Mouse (Mus musculus): Measurements from ENCODE around the gene Aplf.

The Aplf gene

DNA sequence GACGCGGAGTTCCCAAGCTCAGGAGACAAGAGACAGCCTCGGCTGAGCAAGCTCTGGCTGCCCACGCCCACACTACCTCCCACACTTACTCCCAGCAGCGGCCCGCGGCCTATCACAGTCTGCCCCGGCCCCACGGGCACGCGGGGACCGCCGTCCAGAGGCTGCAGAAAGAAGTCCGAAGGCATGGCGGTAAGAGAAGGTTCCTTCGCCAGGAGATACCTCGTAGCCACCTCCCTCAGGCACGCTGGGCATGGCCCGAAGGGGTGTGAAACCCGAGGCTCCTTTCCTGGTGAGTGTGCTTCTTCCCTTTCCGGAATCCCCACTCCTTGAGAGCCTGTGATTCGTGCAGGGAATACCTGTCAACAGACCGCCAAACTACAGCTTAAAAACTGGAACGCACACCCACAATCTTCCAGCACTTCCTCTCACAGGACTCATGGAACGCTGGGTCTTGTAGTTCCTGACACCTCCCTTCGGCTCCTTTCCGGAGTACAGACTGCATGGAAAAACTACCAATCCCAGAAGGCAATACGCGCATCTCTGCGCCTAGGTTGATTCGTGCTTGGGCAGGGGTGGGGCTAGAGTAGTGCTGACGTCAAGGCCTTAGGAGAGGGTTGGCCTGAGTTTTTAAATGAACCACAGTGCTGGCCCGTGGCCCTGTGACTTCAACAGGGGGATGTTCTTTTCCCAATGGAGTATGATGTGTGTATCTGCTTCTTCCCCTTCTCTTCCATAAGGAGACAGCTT lies at the start of gene Aplf:
Aplf (minus strand) TSS at position 423 of the 747 bp plus-strand sequence.
- peak; percentile 91 to 95 for DNase-seq (ENCODE audit: inconsistent age in 2 of 2, low spot score in 1 of 2)

DNA sequence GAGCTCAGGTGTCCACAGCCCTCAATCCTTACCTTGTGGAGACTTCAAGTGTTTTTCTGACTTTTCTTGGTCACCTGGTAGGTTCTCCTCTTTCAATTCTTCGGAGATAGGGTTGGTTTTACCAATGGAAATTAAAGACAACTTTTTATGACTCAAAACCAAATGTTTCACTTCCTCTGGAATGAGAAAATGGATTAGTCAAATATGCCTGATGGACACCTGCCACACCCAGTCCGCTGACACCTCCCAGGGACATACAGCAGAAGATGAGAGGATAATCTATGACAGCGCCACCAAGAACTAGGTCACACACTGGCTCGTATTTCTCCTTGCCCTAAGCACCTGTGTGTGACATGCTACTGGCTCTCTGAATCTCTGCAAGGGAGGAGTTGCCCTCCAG lies 42.1 kb upstream of the Aplf start:
- DNase-seq (ENCODE audit: inconsistent age in 2 of 2, low spot score in 1 of 2), result no peak

DNA sequence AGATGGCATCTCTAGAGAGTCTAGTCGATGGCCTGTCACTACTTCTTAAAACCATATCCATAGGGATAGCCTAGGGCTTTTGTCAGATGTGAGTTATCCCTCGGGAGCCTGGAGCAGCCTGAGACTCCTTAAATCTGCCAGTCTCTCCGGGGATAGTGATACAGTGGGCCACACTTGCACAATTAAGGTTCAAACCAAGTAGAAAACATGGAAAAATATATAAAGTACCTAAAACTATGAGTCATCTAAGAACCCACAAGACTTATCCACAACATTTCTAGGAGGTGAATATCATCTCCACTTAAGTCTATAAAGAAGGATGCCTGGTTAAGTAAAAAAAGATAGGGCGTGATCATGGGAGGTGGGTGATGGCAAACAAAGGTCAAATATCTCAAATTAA lies 40.3 kb upstream of the Aplf start:
- DNase-seq (ENCODE audit: inconsistent age in 2 of 2, low spot score in 1 of 2), result no peak

DNA sequence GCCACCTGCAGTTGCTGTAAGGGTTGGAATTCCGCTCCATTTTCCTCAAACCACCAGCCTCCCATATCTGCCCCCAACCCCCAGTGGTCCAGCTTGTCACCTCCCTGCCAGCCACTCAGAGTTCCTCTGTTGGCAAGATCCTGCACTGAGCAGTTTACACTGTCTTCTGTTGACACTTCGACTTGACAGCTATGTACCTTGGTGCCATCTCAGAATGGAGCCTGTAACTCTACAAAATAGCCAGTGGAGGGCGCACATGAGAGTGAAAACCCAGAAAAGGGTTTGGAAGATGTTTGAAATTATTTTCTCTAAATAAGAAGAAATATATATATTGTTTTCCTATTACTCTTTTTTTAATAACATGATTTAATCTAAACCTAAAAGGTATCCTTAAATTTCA lies 34.3 kb upstream of the Aplf start:
- peak in 1 of 2 experiments; percentile 42 for DNase-seq (ENCODE audit: inconsistent age in 2 of 2, low spot score in 1 of 2)

DNA sequence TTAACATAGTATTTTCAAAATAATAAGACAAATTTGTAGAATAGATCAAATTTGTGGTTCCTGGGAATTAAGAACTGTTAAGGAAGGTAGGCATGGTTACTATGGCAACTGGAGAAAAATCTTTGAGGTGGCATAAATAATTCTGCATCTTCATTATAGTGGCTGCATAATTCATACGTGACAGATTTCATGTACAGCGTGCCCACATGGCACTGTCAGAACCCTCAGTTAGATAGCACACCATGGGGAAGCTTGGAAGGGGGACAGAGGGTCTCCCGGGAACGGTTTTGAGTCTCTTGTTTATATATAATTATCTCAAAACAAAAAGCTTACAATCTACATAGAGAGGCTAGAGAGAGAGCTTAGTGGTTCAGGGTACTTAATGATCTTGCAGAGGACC lies 24.6 kb upstream of the Aplf start:
- no peak for DNase-seq (ENCODE audit: inconsistent age in 2 of 2, low spot score in 1 of 2)

DNA sequence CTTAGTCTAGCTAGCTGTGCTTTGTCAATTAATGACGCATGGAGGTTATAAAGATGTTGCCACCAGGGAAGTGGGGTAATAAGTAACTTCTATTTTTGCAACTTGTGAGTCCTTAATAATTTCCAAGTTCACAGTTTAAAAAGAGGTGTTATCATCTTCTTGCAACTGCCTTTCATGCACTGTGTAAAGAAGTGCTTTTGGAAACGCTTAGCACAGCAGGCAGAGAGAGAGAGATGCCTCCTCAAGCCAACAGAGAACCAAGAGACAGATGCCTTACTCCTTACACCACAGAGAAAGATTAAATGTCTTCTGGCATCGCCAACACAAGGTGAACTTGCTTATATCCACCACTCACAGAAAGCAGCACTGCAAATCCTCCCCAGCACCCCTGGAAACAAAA lies 24.0 kb upstream of the Aplf start:
- DNase-seq (ENCODE audit: inconsistent age in 2 of 2, low spot score in 1 of 2), result no peak

DNA sequence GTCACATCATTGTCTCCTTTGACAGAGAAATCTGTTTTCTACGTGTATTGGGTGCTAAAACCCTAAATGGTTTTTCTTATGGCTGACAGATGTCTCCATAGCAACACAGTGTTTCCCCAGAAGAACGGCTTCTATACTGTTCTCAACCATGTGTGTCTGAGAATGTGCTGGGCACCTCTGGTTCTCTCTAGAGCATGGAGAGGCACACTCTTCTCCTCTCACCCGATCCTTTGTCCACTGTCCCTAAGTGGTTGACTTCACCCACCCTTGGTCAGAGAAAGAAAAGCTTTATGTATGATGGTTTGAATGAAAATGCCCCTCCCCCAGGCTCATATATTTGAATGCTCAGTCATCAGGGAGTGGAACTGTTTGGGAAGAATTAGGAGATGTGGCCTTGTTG lies 8.4 kb upstream of the Aplf start:
- no peak for DNase-seq (ENCODE audit: inconsistent age in 2 of 2, low spot score in 1 of 2)

DNA sequence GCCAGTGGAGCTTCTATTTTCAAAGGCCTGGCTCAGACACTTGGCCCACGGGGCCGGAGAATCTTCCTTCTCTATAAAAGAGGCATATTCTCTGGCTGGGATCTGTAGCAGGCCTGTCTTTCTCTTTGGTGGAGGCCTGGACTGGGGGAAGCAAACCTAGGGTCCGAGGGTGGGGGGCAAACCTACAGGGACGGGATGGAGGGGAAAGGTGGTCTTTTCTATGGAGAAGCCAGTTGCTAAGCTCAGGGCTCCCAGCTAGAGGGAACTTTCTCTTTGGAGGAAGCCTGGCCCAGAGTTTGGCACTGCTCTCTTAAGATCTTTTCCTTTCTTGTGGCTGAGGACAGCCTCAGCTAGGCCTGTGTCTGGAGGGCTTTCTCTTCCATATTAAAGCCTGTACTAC lies 668 bp upstream of the Aplf start:
- DNase-seq (ENCODE audit: inconsistent age in 2 of 2, low spot score in 1 of 2), result no peak

DNA sequence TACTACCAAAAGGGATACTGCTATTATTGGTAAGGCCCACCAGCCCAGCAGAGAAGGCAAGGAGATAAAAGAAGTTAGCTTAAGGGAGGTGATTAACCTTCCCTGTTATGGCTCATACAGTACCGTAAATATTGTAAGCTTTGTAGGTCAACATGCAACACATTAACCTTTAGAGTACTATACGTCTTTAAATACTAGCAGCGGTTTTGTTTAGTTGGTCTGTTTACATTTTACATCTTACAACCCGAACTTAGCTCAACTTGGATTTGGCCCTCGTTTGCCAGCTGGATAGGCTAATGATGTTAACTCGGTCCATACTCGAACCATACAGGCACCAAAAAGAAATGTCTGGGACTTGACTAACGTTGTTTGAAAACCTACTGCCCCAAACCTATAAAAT lies 640 bp downstream of the Aplf start:
- DNase-seq (ENCODE audit: inconsistent age in 2 of 2, low spot score in 1 of 2), result no peak

DNA sequence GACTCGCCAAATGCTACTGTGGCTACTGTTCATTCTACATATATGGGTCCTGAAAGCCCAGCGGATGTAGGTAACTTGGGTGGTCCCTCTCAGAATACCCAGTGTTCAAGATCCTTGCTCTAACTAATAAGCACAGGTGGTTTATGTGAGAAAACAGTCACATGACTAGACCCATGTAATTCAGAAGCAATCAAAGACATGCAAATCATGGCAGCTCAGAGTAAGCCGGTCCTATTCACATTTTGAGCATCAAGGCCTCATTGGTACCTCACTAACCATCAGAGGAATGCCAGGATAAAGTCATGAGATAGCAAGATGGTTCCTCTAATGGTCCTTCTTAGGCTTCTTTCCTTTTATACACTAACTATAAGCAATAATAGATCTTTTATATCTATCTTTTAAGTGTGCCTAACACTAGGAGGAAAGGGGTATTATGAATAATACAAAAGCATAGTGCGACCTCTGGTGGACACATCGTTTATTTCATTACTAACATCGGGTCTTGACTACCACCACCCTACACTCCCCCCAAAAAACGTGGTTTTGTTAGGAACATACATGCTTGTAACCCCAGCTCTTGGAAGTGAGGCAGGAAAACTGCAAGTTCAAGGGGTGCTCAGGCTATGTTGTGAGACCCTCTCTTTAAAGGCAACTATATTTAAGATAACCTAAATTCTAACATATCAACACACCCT lies 2.0 kb downstream of the Aplf start:
- DNase-seq (ENCODE audit: inconsistent age in 2 of 2, low spot score in 1 of 2), result peak in 1 of 2 experiments; percentile 83

DNA sequence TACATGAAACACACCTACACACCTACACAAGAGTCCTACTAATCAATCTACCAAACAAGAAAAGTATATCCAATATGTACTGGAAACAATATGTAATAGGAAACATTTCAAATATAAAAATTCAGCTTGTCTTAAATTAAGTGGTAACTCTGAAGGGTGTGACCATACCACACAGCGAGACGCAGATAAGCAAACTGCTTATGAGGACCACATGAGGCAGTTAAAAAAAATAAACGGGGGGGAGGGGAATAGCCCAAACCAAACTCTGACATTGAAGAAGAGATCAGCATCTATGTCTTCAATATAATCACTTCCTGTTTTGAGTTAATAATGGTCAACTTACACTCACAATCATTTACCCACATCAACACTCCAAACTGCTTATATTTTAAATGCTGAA lies 3.3 kb downstream of the Aplf start:
- DNase-seq (ENCODE audit: inconsistent age in 2 of 2, low spot score in 1 of 2), result no peak

DNA sequence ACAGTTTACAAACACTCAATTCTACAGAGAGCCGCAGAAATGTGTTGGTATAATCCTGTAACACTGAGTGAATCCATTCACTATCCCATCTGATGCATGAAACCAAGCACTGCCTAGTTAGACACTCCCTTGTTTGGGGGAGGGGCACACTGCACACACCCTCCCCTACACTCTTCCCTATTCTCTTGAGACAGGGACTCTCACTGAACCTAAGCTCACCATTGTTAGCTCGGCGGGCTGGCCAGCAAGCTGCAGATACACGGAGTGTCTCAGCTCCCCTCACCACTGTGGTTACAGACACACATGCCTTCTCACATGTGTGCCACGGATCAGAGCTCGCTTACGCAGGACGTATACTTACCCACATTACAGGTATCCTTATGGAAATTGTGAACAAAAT lies 4.2 kb downstream of the Aplf start:
- no peak for DNase-seq (ENCODE audit: inconsistent age in 2 of 2, low spot score in 1 of 2)

DNA sequence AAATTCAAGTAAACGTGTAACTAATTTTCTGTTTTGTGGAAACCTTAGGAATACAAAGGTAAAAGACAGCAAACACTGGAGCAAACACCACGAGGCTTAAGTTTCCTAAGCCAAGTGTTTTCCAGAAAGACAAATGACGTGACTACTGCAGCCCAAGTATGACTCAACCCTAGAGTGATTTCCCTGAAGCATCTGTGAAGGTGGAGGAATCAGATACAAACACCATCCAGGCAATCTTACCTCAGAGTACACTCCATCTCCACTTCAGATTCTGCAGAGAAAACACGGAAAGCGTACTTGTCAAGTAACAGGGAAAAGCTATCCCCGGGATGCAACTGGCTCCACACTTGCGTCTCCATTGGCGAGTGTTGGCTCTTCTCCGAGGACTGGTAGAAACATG lies 8.5 kb downstream of the Aplf start:
- no peak for DNase-seq (ENCODE audit: inconsistent age in 2 of 2, low spot score in 1 of 2)

DNA sequence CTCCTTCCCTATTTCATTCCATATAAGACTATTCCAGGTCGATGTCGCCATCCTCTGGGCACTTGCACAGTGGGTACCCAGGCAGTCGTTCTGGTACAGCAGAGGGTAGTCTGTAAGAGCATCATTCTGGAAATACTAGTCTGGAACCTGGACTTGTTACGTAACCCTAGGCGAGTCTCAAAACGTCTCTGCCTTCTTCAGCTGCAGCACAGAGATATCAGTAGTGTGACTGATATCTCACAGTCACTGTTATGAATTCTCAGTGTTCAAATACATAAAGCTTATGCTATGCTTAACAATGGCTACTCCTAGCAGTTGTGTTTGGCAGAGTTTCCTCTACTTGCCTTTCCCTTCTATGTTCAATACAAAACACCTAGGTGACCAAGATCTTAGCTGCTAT lies 9.8 kb downstream of the Aplf start:
- no peak for DNase-seq (ENCODE audit: inconsistent age in 2 of 2, low spot score in 1 of 2)

DNA sequence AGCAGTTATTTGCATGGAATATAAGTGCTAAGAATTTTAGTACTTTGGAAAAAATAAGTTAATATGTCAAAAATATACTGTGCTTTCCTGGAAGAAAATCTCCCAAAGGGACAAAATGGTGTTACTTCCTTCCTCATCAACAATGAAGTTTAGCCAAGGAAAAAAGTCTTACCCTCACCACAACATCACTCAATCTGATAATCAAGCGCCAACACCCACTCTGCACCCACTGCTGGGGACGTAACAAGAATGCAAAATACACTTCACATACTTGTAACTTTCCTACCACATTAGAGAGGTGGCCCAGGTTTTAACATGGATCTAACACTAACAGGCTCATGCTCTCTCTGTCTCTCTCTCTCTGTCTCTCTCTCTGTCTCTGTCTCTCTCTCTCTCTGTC lies 10.3 kb downstream of the Aplf start:
- DNase-seq (ENCODE audit: inconsistent age in 2 of 2, low spot score in 1 of 2), result no peak

DNA sequence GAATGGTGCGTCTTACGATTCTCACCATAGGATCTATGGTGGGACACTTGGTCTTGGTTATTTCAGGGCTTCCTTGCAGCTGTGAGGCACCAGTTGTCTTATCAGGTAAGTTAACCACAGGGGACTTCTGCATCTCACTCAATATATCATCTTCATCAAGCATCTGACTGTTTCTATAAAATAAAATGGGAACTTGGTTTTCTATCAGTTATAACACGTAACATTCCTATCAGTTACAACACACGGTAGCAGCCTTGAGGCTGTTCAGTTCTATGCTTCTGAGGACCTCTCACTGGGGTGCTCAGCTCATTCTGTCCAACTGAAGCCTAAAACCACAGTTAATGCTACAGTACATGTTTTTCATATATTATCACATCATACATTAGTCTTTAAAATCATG lies 13.2 kb downstream of the Aplf start:
- DNase-seq (ENCODE audit: inconsistent age in 2 of 2, low spot score in 1 of 2), result no peak

DNA sequence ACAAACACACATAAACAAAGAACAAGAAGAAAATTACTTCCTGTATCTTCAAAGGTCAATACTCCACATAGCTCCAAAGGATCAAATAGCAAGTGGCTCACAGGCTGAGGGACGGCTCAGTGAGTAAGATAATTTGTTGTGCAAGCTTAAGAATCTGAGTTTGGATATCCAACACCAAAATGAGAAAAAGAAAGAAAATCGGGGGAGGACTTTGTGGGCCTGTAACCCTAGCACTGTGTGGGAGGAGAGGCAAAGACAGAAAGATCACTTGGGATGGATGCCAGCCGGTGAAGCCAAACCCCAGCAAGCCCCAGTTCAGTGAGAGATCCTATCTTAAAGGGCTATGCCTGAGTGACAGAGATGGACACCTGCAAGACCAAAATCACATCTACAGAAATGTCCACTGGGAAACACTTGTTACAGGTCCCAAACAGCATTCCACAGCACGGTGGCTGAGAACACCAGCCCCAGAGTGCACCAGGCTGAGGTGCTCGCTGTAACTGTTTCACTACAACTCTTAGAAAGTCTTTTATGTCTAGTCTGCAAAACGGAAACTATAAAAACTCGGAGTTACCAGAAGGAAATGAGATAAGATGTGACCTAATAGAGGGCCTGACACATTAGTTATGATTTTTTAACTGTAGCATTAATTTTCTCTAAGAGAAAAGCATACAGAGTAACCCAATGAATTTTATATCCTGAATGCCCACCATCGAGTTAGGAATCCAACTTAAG lies 17.9 kb downstream of the Aplf start:
- peak in 1 of 2 experiments; percentile 22 for DNase-seq (ENCODE audit: inconsistent age in 2 of 2, low spot score in 1 of 2)

DNA sequence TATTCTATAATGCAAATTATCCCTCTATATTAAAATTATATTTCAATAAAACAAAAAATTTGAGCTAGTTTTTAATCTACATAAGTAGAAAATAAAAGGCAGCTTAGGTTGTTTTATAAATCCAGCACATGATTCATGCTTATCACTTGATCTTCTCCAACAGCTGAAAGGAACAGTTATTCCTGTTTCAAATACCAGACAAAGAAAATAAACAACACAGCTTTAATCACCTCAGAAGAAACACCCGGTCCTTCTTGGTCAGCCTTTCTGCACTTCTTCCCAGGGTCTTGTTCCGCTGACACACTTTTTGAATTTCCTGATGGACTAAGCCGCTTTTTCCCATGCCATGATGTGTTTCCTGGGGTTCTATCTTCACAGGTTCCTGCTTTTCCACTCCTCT lies 18.5 kb downstream of the Aplf start:
- no peak for DNase-seq (ENCODE audit: inconsistent age in 2 of 2, low spot score in 1 of 2)

DNA sequence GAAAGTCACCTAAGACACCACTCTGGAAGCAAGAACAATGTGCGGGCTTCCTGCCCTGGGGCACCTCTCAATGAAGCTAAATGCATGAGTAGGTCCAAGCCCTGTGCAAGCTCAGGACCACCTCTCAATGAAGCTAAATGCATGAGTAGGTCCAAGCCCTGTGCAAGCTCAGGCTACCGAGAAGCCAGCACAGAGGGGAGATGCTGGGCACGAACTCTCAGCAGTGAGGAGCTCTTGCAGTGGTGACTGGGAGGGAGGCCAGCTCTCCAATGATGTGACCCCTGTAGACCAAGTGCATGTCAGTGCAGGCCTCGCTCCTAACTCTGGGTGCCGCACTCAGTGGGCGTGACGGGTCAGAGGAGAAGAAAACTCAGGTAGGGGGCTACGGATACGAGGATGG lies 19.3 kb downstream of the Aplf start:
- DNase-seq (ENCODE audit: inconsistent age in 2 of 2, low spot score in 1 of 2), result no peak

DNA sequence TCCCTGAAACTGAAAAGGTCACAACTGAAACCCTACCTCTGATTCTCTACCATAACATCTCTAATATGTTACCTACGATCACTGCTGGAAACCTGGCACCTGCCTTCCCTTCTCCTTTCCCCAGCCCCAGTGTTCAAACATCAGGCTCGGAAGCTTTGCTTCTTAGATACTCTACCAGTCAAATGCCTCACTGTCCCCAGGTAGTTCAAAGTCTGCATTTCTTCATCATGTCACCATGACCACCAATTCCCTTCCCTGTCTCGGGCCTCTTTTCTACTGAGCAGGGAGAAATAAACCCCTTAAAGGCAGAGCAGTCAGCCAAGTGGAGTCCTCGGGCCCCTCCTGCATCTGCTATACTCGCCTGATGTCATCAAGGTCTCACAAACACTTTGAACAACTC lies 20.2 kb downstream of the Aplf start:
- DNase-seq (ENCODE audit: inconsistent age in 2 of 2, low spot score in 1 of 2), result no peak

DNA sequence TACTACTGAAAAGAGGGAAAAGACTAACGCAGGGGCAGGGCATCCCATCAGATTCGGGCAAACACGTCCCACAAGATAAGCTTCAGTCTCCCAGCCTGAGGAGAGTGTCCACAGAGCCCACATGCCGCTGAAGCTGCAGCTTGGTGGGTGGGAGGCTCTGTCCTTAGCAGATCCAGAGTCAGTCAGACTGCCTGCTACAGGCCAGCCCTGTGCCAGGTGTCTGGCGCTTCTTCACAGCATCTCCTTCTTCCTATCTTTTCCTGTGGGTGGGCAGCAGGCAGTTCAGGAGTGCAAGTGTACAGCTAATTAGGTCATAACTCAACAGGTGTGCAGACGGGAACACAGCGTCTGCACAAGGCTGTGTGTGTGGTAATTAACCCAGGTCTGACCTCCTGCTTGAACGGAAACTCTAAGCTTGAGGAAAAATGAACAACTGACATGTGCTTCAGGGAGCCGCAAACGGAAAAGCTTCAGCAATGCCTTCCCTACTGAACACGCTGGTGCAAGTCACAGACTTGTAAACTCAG lies 33.8 kb downstream of the Aplf start:
- no peak for DNase-seq (ENCODE audit: inconsistent age in 2 of 2, low spot score in 1 of 2)

DNA sequence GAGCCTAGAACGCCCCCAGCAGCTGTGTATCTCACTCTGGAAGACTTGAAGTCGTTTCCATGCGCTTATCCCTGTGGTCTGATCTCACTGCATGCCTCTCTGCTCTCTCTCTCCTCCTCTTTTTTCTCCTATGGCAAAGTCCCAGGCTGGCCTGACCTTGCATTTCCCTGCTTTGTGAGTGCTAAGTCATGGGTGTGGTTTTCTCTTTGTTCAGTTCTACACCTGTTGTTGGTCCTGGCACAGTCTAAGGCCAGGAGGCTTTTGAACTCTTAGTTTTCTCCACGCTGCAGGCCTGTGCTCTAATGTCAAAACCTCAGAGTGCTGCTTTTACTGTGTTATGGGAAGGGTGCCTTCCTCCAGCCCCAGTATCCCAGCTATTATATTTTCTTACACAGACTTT lies 39.8 kb downstream of the Aplf start:
- DNase-seq (ENCODE audit: inconsistent age in 2 of 2, low spot score in 1 of 2), result no peak
